Mouse (Mus musculus) central nervous system, embryonic 14 days (tissue): ENCODE measurements around the gene Lysmd1. TPM values are rescaled to one million over a fixed set of nuclear protein-coding genes. Genes with fewer than 3 reads are reported as not detected.

Experiments
- polyA plus RNA-seq: library from polyadenylated mRNA; depleted of rRNA; stranded (reverse); fragments of >200 nt; gene quantifications from 2 replicates; pipeline ENCODE4 v1.2.3, GENCODE M21; 2012; rRNA removed

Lysmd1 gene
- polyA plus RNA-seq: 22.2 and 22.8 TPM in 2 replicates

DNA sequence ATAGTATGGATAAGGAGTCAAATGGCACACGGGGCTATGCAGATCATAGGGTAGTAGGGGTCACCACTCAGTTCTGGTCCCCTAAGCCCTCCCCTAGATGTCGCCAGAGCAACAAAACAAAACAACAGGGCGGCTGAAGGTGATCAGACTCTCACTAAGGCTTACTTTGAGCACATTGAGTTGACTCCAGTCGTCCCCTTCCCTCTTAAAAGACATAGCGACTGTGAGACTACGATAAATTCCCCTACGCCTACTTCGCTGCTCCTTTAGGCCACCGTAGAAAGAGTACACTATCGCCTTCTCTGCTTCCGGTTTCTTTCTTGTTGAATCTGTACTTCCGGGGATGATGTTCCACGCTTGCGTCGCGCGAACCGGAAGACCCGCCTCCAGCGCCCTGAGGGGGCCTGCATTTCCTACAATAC is at the start of gene Lysmd1, which contains the start of gene Scnm1:
Gene Lysmd1 (plus strand): TSS at position 409 of the 422 bp plus-strand sequence.
Gene Scnm1 (minus strand): TSS at position 332 of the 422 bp plus-strand sequence.

DNA sequence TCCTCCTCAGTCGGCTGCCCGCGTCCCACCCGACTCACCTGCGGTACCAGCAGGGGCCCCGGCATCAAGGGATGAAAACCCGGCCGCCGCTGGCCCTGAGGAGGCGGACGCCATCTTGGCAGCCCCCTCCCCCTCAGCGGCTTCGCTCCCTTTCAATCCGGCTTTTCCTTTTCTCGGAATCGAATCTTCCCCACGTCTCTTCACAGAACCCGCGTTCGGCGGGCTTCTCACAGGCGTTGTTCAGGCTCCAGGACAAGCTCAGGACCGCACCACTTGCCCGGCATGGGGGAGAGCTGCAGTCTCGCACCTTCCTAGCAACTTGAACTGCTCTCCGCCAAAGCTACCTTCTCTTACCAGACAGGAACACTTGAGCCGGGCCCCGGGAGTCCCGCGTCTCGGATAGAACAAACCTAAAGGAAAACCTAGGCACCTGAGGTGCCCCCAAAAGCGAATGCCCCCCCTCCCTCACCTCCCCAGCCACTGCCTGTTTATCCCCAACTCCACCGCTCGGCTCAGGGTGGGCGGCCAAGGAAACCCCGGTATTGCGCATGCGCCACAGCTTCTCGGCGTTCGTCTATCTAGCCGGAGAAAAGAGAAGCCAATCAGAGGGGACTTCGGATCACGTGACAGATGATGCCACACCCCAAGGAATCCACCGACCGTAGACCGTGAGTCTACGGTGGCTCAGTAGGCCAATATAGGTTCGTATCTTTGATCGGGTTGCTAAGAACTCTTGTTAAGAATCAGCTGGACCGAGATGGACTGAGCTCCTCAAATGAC is 27.4 kb upstream of the Lysmd1 start, which contains the start of gene Pip5k1a:
Gene Pip5k1a (minus strand): TSS at position 593 of the 780 bp plus-strand sequence.

DNA sequence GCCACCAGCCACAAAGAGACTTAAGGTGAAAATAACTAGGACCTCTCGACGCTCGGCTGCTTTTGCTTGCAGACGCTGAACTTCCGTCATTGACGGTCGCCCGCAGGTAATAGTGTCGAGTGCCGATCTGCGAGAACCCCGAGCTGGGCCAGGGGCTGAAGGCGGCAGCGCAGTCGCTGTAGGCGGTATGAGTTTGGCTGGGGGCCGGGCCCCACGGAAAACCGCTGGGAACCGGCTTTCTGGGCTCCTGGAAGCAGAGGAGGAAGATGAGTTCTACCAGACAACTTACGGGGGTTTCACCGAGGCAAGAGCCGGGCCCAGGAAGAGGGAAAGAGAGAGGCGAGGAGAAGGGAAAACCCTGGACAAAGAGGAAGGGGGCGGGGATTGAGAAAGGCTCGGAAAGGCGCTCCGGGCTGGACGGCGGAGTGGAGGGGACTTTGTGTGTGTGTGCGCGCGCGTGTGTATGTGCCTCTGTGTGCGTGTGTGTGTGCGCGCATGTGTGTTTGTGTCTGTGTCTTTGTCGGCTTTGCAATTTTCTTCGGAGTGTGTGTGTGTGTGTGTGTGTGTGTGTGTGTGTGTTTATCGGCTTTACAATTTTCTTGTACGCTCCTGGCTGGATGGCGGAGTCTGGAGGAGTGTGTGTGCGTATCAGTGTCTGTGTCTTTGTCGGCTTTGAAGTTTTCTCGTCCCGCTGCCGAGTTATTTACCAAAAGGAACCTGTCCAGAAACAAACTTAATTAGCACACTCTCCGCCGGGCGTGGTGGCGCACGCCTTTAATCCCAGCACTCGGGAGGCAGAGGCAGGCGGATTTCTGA is 22.8 kb upstream of the Lysmd1 start, which contains the start of gene Vps72:
Gene Vps72 (plus strand): TSS at position 112 of the 816 bp plus-strand sequence.

DNA sequence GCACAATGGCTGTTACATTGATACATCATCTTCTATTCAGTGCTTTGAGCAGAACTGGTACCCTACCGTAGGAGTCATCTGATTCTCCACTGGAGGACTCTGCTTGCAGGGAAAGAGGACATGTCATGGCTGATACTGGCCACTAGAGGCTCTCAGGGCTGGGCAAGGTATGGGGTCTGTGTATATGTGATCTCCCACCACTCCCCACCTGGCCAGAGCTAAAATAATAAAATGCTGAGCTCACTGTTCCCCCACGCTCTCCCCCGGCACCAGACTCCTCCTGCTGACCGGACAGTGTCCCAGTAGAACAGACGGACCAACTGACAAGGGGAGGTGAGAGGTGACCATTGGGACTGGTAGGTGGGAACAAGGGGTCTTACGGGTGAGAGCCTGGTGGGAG is 9.6 kb upstream of the Lysmd1 start, which contains the start of gene Tmod4:
Gene Tmod4 (plus strand): TSS at position 231 of the 400 bp plus-strand sequence.

DNA sequence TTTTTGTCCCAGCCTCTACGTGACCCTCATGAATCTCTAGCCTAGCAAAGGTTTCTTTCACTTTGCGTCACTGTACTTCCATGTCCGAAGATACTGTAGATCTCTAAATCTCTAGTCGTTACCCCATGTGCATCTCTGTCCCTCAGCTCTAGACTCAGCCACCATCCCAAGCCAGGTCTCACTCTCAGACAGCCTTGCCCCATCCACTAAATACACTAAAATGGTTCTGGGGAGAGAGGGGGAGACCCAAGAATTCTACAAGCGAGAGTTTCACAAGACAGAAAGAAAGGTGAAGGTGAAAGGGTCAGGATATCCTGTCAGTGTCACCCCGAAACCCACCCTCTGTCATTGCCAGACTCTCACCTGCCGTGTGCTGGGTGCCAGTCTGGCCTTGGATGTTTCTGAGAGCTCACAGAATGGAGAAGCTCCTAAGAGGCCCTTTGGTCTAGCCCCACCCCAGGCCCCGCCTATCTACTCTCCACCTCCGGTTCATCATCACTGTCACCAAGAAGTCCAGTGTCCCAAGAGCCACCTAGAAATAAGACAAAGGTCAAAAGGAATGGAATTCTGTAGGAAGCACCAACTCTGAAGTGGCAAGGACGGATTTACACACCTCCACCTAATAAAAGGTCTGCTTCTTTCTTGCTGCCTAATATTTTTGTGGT is 8.2 kb downstream of the Lysmd1 start, which contains the start of gene Tnfaip8l2:
Gene Tnfaip8l2 (minus strand): TSS at position 409 of the 665 bp plus-strand sequence.

DNA sequence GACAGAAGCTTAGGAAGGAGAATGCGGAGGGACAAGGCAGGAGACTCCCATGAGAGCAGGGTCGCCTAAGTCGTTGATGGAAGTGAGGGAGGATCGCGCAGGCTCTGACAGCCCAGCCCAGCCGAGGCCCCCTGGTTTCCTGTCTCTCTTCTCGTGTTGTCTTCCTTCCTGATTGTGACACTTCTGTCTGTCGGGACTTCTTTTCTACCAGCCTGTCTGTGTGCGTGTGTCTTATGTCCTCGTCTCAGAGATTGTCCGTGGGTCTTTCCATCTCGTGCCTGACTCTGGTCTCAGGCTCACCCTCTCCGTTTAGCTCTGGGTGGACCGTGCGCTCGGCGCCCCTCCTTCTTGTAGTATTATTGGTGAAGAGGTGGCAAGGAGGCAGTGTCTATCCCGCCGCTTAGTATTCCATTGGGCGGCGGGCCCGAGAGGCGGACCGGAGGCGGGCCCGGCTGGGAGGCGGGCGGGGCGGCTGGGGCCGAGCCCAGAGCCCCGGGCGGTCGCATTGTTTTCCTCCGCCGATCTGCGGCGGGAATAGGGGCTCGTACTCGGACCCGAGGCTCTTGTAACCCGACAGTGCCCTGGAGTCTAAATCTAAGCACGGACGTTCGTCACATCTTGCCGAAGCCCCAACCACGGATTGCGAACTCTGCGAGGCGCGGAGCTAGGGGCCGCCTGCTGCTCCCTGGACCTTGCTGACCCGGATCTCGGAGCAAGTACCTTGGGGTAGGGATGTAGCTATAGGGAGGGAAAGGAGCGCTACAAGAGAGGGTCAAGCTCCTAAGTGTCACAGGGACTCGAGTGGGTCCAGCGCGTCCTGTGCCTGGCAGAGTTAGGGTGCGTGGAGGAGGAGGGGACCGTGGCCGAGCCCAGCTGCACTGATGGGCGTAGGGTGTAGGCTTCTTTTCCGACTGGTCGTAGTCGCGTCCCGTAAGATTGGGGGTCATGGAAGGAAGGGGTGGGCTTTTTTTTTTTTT is 26.4 kb downstream of the Lysmd1 start, which contains the start of gene Sema6c:
Gene Sema6c (plus strand): TSS at position 471 of the 977 bp plus-strand sequence.

Other genes starting within 250 kb of the Lysmd1 start
- gene Psmb4, start 247.1 kb upstream of the Lysmd1 start, polyA plus RNA-seq: 395 and 399 TPM in 2 replicates
- gene Selenbp1, start 201.0 kb upstream of the Lysmd1 start, polyA plus RNA-seq: 8.6 and 11.5 TPM in 2 replicates
- gene Rfx5, start 180.0 kb upstream of the Lysmd1 start, polyA plus RNA-seq: 26.9 and 27.6 TPM in 2 replicates
- gene Pi4kb, start 159.4 kb upstream of the Lysmd1 start, polyA plus RNA-seq: 49.2 and 51.5 TPM in 2 replicates
- 24.9 and 26.9 TPM in 2 replicates for gene Zfp687, start 118.6 kb upstream of the Lysmd1 start, polyA plus RNA-seq
- 274 and 277 TPM in 2 replicates for gene Psmd4, start 91.5 kb upstream of the Lysmd1 start, polyA plus RNA-seq
- gene Pip5k1a, start 27.2 kb upstream of the Lysmd1 start, polyA plus RNA-seq: 29.6 and 30.0 TPM in 2 replicates
- 167 and 188 TPM in 2 replicates for gene Vps72, start 23.1 kb upstream of the Lysmd1 start, polyA plus RNA-seq
- 2.2 and 2.9 TPM in 2 replicates for gene Tmod4, start 9.6 kb upstream of the Lysmd1 start, polyA plus RNA-seq
- 135 and 140 TPM in 2 replicates for gene Scnm1, start 77 bp upstream of the Lysmd1 start, polyA plus RNA-seq
- gene Tnfaip8l2, start 8.3 kb downstream of the Lysmd1 start, polyA plus RNA-seq: 2.6 and 3.1 TPM in 2 replicates
- gene Sema6c, start 26.4 kb downstream of the Lysmd1 start, polyA plus RNA-seq: 121 and 123 TPM in 2 replicates
- 17.4 and 18.0 TPM in 2 replicates for gene Gabpb2, start 83.8 kb downstream of the Lysmd1 start, polyA plus RNA-seq
- gene Cdc42se1, start 94.6 kb downstream of the Lysmd1 start, polyA plus RNA-seq: 65.4 and 73.6 TPM in 2 replicates
- 568 and 623 TPM in 2 replicates for gene Mllt11, start 98.1 kb downstream of the Lysmd1 start, polyA plus RNA-seq
- gene Gm128, start 107.5 kb downstream of the Lysmd1 start, polyA plus RNA-seq: 0.20 and 0.24 TPM in 2 replicates
- gene Bnipl, start 117.1 kb downstream of the Lysmd1 start, polyA plus RNA-seq: 0.38 and 1.1 TPM in 2 replicates
- 41.0 and 44.1 TPM in 2 replicates for gene Mindy1, start 147.3 kb downstream of the Lysmd1 start, polyA plus RNA-seq
- 54.9 and 56.2 TPM in 2 replicates for gene Prune1, start 148.0 kb downstream of the Lysmd1 start, polyA plus RNA-seq
- gene Anxa9, start 173.1 kb downstream of the Lysmd1 start, polyA plus RNA-seq: 1.3 and 1.7 TPM in 2 replicates
- 98.7 and 117 TPM in 2 replicates for gene Cers2, start 180.7 kb downstream of the Lysmd1 start, polyA plus RNA-seq
- gene Setdb1, start 223.1 kb downstream of the Lysmd1 start, polyA plus RNA-seq: 57.1 and 59.2 TPM in 2 replicates